Mouse (Mus musculus): ENCODE results near the gene Tnni2. TPM values are rescaled to one million over a fixed set of nuclear protein-coding genes. Genes with fewer than 3 reads are reported as not detected.
A peak's percentile ranks its signal among the peaks of the same experiment; 100 is the strongest.

Tnni2 gene
- polyA plus RNA-seq, 1 experiment from 2014 or later: 0.59 TPM

GRCm38 (mm10) chr7:142433623-142434022 lies 8.0 kb upstream of the Tnni2 start:
- Histone ChIP-seq H3K36me3 (no peaks in the 10 kb centered on the region), H3K4me1 (replicated peaks) (peaks cover 10% of the 10 kb centered on the region), H3K27me3 (no peaks in the 10 kb centered on the region), H3K4me3 (replicated peaks) (no peak overlapping the region), H3K4me2 (replicated peaks) (no peak overlapping the region), H3K9me3 (no peaks in the 10 kb centered on the region), H3K27ac (no peak overlapping the region), H3K9ac (replicated peaks) (no peak overlapping the region)
- no peak for ATAC-seq
- WGBS: 61% methylated on average over 19 of the region's 19 CpGs

DNA sequence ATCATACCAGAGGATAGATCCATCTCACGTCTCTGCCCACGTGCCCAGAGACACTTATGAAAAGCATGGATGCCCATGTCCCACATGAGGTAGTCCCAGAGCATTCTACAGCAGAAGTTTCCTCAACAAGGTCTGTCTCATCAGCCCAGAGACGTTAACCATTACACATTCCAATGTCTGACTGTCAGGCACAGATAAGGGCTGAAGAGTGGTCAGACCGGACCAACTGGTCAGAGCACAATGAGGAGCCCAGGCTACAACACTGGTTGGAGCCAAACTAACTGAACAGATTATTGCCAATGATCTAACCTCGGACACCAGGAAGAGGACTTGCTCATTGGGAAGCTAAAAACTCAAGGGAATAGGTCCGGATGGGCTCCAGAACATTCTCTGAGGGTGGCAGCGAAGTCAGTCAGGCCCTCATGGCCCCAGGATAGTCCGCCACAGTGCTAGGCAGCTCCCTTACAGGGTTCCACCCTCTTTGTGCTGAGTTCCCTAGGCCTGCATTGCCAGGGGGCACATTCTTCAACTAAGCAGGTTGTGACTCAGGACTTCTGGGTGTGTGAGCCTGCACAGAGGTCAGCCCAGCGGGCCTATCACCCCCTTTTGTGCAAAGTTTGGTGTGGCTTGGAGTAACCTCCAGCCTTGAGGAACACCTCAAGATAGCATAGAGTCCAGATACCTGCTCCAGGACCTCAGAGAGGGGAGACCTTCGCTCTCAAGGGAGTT lies 7.3 kb upstream of the Tnni2 start, which contains the start of gene Syt8:
TSS of gene Syt8 (plus strand) at position 714 of the 729 bp plus-strand sequence.
- no peaks in the 10 kb centered on the region for H3K27me3 ChIP-seq
- H3K4me3 ChIP-seq (replicated peaks): no peak within 1 kb of the TSS
- ATAC-seq: no peak
- WGBS: 86% methylated on average over 10 of the region's 10 CpGs
- peaks cover 10% of the 10 kb centered on the region for H3K4me1 ChIP-seq (replicated peaks)
- H3K9me3 ChIP-seq: no peaks in the 10 kb centered on the region
- no peak within 1 kb of the TSS for H3K9ac ChIP-seq (replicated peaks)
- no peaks in the 10 kb centered on the region for H3K36me3 ChIP-seq
- no peak within 1 kb of the TSS for H3K4me2 ChIP-seq (replicated peaks)
- no peak within 1 kb of the TSS for H3K27ac ChIP-seq

DNA sequence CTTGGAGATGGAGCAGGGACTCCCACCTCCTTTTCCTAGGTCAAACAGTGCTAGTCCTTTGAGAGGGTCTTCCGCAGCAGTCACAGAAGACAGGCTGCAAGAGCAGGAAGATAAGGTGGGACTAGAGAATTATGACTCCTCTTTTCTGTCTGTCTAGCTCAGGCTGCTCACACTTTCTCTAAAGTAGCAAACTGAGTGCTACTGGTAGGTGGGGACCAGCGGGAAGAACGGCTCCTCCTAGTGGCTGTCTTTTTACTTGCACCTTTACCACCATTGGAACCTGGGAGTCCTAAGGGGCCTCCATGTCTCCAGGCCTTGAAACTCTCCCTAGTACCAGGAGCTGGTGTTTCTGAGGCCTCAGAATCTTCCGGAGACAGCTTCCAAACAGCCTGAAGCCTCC lies 6.1 kb upstream of the Tnni2 start:
- Histone ChIP-seq H3K4me1 (replicated peaks) (peaks cover 3% of the 10 kb centered on the region), H3K9ac (replicated peaks) (no peak overlapping the region), H3K4me2 (replicated peaks) (no peak overlapping the region), H3K27me3 (no peaks in the 10 kb centered on the region), H3K9me3 (no peaks in the 10 kb centered on the region), H3K36me3 (no peaks in the 10 kb centered on the region), H3K4me3 (replicated peaks) (no peak overlapping the region), H3K27ac (no peak overlapping the region)
- WGBS: 21% methylated on average over 4 of the region's 4 CpGs
- ATAC-seq: no peak

- Histone ChIP-seq H3K4me1 (replicated peaks) (peaks cover 4% of the 10 kb centered on the region; the same call in 1 of the 2 replicates), H3K9ac (replicated peaks) (no peak overlapping the region), H3K4me3 (replicated peaks) (no peak overlapping the region), H3K27ac (no peak overlapping the region), H3K9me3 (no peaks in the 10 kb centered on the region), H3K36me3 (no peaks in the 10 kb centered on the region), H3K27me3 (no peaks in the 10 kb centered on the region), H3K4me2 (replicated peaks) (no peak overlapping the region)
- no peak for ATAC-seq
- 83% methylated on average over 5 of the region's 5 CpGs for WGBS
Observed at GRCm38 (mm10) chr7:142437324-142437723, 4.3 kb upstream of the Tnni2 start.

- WGBS: 85% methylated on average over 14 of the region's 14 CpGs
- H3K4me2 ChIP-seq (replicated peaks): no peak overlapping the region
- no peaks in the 10 kb centered on the region for H3K9me3 ChIP-seq
Observed at GRCm38 (mm10) chr7:142439966-142440365, 1.6 kb upstream of the Tnni2 start.

DNA sequence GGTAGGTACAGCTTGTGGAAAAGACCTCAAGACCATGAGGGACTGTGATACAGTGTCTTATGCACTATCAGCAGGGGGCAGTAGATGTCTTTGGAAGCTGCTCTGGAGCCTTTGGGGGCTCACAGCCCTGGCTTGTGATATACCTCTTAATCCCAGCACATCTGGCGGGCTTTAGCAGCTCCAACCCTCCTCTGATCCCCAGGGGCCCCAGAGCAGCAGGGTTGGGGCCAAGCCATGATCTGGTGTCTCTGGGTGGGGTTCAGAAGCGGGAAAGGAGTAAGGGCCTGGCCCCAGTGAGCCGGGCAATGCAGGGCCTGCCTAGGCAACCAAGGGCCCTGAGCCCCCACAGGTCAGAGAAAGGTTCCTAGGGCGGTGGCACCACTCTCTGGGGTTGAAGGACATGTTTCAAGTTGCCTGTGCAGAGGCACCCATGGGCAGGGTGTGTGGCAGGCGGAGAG lies 922 bp upstream of the Tnni2 start:
- WGBS: 51% methylated on average over 5 of the region's 5 CpGs
- Histone ChIP-seq H3K36me3 (no peaks in the 10 kb centered on the region), H3K27ac (no peak overlapping the region), H3K4me2 (replicated peaks) (no peak overlapping the region), H3K9ac (replicated peaks) (0 out of 2 replicates have a peak overlapping the region, but pooled peaks have one; percentile 11), H3K4me3 (replicated peaks) (no peak overlapping the region), H3K9me3 (no peaks in the 10 kb centered on the region), H3K4me1 (replicated peaks) (peaks cover 4% of the 10 kb centered on the region; the same call in 1 of the 2 replicates), H3K27me3 (no peaks in the 10 kb centered on the region)
- ATAC-seq: peak; percentile 70; the same call in 1 of the 2 replicates

More at GRCm38 (mm10) chr7:142439966-142440365, 1.6 kb upstream of the Tnni2 start:
- ATAC-seq: no peak
- Histone ChIP-seq H3K27ac (no peak overlapping the region), H3K4me1 (replicated peaks) (peaks cover 4% of the 10 kb centered on the region; the same call in 1 of the 2 replicates), H3K36me3 (no peaks in the 10 kb centered on the region), H3K9ac (replicated peaks) (no peak overlapping the region), H3K27me3 (no peaks in the 10 kb centered on the region), H3K4me3 (replicated peaks) (no peak overlapping the region)

DNA sequence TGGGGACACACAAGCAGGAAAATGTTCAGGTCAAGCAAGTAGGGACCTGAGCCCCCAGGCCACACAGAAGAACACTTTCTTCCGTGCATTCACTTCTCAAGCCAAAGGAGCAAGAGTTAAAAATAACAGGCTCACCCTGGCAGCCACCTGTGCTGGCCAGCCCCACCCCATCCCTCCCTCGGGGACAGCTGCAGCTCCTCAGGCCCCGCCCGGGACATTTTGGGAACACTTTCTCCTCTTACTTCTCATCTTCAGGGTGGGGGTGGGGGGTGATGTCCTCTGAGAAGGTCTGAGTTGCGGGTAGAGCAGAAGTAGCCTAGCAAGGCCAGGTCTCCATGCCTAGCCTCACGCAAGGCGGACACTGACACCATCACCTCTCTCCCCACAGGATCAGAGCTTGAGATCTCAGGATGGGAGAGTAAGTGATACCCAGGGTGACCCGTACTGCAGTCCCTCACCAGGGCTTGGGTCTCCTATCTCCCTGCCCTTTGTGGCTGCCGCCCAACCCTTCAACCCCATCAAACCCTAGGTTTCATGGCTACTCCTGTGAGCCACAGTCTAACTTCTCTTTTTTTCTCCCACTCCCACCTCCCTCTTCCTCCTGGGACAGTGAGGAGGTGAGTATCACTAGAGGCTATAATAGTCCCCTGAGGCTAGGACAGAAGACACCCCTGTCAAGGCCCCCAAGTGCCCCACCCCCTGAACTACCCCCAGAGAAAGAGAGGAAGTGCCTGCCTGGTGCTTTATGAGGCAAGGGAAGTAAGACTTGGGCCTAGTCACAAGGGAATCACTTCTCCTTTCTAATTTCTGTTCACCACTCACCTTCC lies 686 bp downstream of the Tnni2 start:
- H3K9me3 ChIP-seq: no peaks in the 10 kb centered on the region
- no peak overlapping the region for H3K4me2 ChIP-seq (replicated peaks)
- WGBS: 82% methylated on average over 9 of the region's 9 CpGs
- H3K4me3 ChIP-seq (replicated peaks): no peak overlapping the region
- H3K27ac ChIP-seq: no peak overlapping the region
- peaks cover 4% of the 10 kb centered on the region; the same call in 1 of the 2 replicates for H3K4me1 ChIP-seq (replicated peaks)
- H3K36me3 ChIP-seq: no peaks in the 10 kb centered on the region
- H3K27me3 ChIP-seq: no peaks in the 10 kb centered on the region
- no peak overlapping the region for H3K9ac ChIP-seq (replicated peaks)
- no peak for ATAC-seq

GRCm38 (mm10) chr7:142442908-142443420 lies 1.4 kb downstream of the Tnni2 start:
- peaks cover 4% of the 10 kb centered on the region; the same call in 1 of the 2 replicates for H3K4me1 ChIP-seq (replicated peaks)
- no peaks in the 10 kb centered on the region for H3K9me3 ChIP-seq
- H3K27me3 ChIP-seq: no peaks in the 10 kb centered on the region
- H3K36me3 ChIP-seq: no peaks in the 10 kb centered on the region
- H3K9ac ChIP-seq (replicated peaks): no peak overlapping the region
- WGBS: 93% methylated on average over 7 of the region's 7 CpGs
- no peak overlapping the region for H3K4me3 ChIP-seq (replicated peaks)
- ATAC-seq: no peak
- no peak overlapping the region for H3K4me2 ChIP-seq (replicated peaks)
- no peak overlapping the region for H3K27ac ChIP-seq

- Histone ChIP-seq H3K27ac (no peak overlapping the region), H3K36me3 (no peaks in the 10 kb centered on the region), H3K4me1 (replicated peaks) (peaks cover 4% of the 10 kb centered on the region; the same call in 1 of the 2 replicates), H3K4me2 (replicated peaks) (no peak overlapping the region), H3K4me3 (replicated peaks) (no peak overlapping the region), H3K9ac (replicated peaks) (no peak overlapping the region), H3K9me3 (no peaks in the 10 kb centered on the region), H3K27me3 (no peaks in the 10 kb centered on the region)
- 89% methylated on average over 5 of the region's 5 CpGs for WGBS
- ATAC-seq: no peak
Observed at GRCm38 (mm10) chr7:142443474-142443873, 1.9 kb downstream of the Tnni2 start.

DNA sequence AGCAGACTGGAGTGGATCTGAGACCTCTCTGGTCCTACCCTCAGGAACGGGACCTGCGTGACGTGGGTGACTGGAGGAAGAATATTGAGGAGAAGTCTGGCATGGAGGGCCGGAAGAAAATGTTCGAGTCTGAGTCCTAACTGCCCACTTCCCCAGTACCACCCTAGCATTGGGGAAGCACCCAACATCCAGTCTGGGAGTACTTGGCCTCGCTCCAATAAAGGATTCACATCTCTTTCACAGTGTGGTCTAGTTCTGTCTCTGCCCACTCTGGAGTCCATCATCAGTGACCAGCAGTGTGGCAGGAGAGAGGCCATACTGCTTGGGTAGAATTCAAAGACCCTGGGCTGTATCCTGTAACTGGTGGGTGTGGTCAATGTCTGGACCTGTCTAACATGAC lies 2.6 kb downstream of the Tnni2 start:
- Histone ChIP-seq H3K27me3 (no peaks in the 10 kb centered on the region), H3K4me3 (replicated peaks) (no peak overlapping the region), H3K27ac (no peak overlapping the region), H3K36me3 (no peaks in the 10 kb centered on the region), H3K4me1 (replicated peaks) (peaks cover 4% of the 10 kb centered on the region; the same call in 1 of the 2 replicates), H3K4me2 (replicated peaks) (no peak overlapping the region), H3K9me3 (no peaks in the 10 kb centered on the region), H3K9ac (replicated peaks) (no peak overlapping the region)
- no peak for ATAC-seq
- 90% methylated on average over 6 of the region's 6 CpGs for WGBS

DNA sequence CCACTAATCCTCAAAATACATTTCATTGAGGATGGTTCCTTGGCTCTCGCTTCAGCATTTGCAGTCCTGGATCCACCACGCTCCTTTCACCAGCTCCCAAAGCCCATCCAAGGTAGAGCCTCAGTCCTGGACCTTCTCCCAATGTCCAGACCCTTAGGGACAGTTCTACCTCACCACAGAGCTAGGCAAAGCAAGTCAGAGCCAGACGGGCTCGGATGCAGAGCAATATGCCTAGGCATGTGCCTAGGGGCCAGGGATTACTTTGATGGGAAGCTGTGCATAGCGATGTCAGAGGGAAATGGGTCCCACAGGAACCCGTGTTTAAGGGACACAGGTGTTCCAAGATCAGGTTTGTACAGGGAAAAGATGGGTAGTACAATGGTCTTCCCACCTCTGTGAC lies 3.7 kb downstream of the Tnni2 start:
- Histone ChIP-seq H3K9ac (replicated peaks) (no peak overlapping the region), H3K36me3 (no peaks in the 10 kb centered on the region), H3K4me1 (replicated peaks) (peaks cover 4% of the 10 kb centered on the region; the same call in 1 of the 2 replicates), H3K27ac (no peak overlapping the region), H3K4me2 (replicated peaks) (no peak overlapping the region), H3K4me3 (replicated peaks) (no peak overlapping the region), H3K9me3 (no peaks in the 10 kb centered on the region), H3K27me3 (no peaks in the 10 kb centered on the region)
- 89% methylated on average over 6 of the region's 6 CpGs for WGBS
- no peak for ATAC-seq

DNA sequence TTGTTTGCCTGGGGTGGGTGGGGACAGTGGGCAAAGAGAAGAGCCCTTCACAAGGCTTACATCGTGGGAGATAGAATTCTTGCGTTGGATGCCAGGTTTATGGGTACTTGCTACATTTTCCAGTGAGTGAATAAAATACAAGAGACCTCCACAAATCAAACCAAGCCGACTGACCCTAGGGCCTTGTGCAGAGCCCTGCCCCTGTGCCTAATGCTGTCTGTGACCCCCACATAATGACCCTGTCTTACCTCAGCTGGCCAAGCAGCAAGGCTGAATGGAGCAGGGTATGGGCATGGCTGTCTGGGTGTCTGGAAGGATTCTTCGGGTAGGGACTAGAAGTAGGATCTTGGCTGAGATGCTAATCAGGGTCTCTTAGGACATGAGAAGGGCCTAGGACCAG lies 4.7 kb downstream of the Tnni2 start:
- Histone ChIP-seq H3K4me1 (replicated peaks) (no peaks in the 10 kb centered on the region), H3K36me3 (no peaks in the 10 kb centered on the region), H3K4me2 (replicated peaks) (no peak overlapping the region), H3K27me3 (no peaks in the 10 kb centered on the region), H3K27ac (no peak overlapping the region), H3K4me3 (replicated peaks) (no peak overlapping the region), H3K9me3 (no peaks in the 10 kb centered on the region), H3K9ac (replicated peaks) (no peak overlapping the region)
- WGBS: 91% methylated on average over 4 of the region's 4 CpGs
- no peak for ATAC-seq
